Mouse (Mus musculus): Measurements from ENCODE around the gene Olfr402.

DNA sequence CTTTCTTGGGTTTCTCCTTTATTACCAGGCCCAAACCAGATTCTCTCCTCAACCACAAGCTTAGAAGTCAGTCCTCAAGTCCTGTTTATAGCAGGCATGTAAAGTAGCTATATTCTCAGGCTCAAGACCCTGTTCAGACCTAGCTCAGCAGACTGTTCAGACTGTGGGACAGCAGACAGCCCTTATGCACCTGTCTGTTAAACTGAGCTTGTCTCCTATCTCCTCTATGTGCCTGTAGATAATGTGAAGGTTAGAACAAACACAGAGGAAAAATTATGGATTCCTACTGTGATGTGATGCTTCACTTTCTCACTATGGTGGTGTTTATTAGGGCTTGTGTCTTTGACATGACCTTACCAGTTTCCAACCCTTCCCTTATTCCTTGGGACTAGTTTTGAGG is 39.9 kb upstream of the Olfr402 start, which contains the start of gene Olfr401:
- TF ChIP-seq EP300 (IDR thresholded peaks at IDR 0.05; ENCODE audit: low read length): no peak
- TF ChIP-seq KAT2A (IDR thresholded peaks at IDR 0.05; ENCODE audit: insufficient replicate concordance, low read length): no peak

Data from CH12.LX (cell line).